Mouse (Mus musculus): ENCODE data around the gene Qsox2. TPM values are rescaled to one million over a fixed set of nuclear protein-coding genes. Genes with fewer than 3 reads are reported as not detected.
A peak's percentile ranks its signal among the peaks of the same experiment; 100 is the strongest.

Qsox2 gene
- 1 to 10 TPM; 5.9 to 7.6 TPM for total RNA-seq (2021)
- long read RNA-seq, experiment 1, partial matches to known transcripts = 10 of 14 reads
- long read RNA-seq, experiment 1, other reads (novel, unspliced or antisense) = 2 of 14 reads
- long read RNA-seq, experiment 2, transcript Qsox2-201 (13 exons, 2,559 nt) = major isoform, 5 of 13 reads
- long read RNA-seq, experiment 2, partial matches to known transcripts = 6 of 13 reads
- long read RNA-seq, experiment 2, other reads (novel, unspliced or antisense) = 2 of 13 reads

- DNase-seq = peak; percentile 94
These were observed at the start of gene Qsox2 for GRCm38 (mm10) chr2:26237290-26237782. Qsox2 (minus strand) TSS chr2:26237525.

DNA sequence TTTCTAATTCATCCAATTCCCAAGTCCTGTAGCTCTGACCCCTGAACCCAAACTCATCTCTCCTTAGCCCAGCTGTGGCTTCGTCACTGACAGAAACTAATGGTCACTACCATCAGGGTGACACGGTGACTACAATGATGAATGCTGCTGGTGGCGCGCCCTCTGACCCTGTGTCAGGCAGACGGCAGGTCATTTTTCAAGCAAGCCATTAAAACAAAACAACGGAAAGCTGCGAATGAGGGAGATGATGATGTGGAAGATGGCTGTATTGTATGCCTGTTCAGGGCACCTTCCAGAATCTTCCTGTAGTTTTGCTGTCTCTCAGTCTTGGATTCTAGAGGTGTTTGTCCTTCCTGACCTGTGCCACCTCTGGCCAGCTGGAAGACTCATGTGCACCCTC lies 49.1 kb upstream of the Qsox2 start:
- DNase-seq = no peak

- DNase-seq = peak; percentile 63
These were observed 48.5 kb upstream of the Qsox2 start for GRCm38 (mm10) chr2:26285804-26286203.

- DNase-seq = no peak
These were observed 43.3 kb upstream of the Qsox2 start for GRCm38 (mm10) chr2:26280594-26280993.

- no peak for DNase-seq
These were observed 42.4 kb upstream of the Qsox2 start for GRCm38 (mm10) chr2:26279712-26280111.

GRCm38 (mm10) chr2:26273611-26274010 lies 36.3 kb upstream of the Qsox2 start:
- peak; percentile 52 for DNase-seq

DNA sequence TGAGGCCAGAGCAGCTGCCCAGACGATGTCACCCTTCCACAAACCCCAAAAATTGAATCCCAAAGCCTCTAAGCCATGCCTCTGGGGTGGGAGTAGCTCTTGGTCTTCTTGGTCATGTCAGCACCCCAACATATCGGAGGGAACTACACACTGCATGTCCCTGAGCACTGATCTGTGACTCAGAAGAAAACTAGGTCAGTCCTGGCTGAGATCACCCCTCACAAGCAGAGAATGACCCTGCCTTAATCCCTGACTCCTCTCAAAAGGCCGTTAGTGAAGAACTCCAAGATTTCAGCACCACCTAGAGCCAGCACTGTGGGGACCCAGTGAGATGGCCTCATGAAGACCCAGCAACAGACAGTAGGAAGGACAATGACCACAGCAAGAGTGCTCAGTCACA lies 30.9 kb upstream of the Qsox2 start:
- DNase-seq = no peak

DNA sequence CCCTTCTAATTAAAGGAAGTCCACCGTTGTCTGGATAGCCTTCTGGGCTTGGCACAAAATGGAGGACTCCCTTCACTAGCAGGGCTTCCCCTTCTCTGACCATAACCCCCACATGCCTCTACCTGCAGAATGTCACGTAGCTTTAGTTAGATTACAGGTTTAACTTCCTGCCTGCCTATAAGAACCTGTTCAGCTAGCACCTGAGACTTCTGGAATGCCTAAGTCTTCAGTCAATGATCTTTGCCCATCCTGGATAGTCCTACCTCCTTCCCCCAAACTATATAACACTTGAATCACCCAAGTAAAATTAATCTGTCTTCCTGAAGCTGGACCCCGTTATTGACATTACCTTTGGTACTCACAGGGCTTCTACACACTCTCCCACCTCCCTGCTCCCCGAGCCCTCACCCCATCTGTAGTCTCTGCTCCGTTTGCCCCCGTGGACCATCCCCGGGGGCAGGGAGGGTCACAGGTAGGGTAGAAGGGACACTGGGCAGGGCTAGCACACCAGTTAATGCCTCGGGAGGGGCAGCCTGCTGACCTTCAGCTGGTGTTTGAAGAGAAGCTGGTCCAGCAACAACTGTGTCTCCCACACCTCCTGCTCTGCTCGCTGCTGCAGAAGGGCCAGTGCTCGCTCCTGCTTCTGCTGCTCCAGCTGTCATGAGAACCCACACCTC lies 28.9 kb upstream of the Qsox2 start:
- DNase-seq = no peak

GRCm38 (mm10) chr2:26265095-26265494 lies 27.8 kb upstream of the Qsox2 start:
- DNase-seq = peak; percentile 30

DNA sequence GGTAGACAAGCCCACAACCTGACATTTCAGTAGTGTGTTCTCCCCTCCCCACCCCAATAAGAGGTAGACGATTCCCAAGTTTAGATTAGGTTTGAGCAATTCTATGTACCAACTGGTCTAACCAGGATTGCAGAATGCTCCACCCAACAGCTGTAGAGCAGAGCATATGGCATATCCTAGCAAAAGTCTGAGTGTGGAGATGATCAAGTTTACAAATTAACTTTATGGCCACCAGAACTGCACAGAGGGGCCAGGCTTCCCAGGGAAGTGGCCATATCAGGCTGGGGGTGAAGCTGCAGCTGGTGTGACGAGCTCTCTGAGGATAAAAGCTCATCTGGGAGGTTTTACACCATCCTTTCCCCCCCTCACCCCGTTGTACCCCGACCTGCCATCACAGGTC lies 27.3 kb upstream of the Qsox2 start:
- DNase-seq = no peak

DNA sequence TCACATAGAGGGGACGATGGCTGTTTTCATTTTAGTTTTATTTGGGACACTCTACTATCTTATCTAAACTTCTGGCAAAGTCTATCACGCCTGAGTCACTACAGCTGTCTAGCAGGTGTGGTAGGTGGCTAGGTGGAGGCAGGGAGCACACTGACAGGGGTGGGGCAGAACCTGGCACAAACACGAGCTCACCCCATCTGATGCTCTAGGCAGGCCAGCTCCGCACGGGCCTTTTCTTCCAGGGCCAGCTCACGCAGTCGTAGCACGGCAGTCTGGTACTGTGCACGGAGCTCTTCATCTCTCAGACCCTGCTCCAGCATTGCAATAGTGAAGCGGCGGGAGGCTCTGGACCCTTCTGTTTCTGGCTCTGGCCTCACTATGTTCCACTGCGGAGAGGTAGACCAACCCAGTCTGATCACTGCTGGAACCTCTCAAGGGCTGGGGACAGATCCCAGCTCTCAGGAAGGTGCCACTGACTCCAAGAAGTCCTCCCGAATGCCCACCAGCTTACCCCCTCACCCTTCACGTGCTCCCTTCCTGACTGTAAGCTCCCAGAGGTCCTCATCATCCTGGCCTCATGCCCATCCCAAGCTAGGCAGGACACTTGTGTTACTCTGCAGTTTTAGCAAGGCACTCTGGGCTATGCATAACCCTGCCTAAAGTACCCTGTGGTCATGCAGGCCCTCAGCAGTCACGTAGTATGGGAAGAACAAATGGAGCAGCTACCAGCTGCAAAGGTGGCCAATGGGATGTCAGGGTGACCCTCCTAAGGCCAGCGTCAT lies 20.2 kb upstream of the Qsox2 start:
- DNase-seq = no peak

- no peak for DNase-seq
These were observed 17.5 kb upstream of the Qsox2 start for GRCm38 (mm10) chr2:26254816-26255215.

- no peak for DNase-seq
These were observed 15.3 kb upstream of the Qsox2 start for GRCm38 (mm10) chr2:26252514-26253206.

DNA sequence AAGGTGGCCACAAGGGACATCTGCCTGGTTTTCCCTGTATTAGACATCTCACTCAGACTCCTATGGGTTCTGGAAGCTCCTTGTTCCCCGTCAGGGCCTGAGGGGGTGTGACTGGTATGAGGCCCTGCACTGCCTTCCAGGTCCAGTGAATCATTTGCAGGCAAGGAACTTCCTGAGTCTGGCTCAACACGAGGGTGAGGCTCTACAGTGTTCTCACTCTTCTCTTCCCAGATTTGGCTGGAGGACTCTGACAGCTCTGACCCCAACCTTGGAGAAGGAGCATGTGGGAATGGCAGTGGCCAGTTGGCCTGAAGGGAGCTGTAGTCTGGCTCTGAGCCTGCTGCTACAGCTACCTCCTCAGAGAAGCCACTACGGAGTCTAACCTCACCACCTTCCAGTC lies 10.2 kb upstream of the Qsox2 start:
- no peak for DNase-seq

GRCm38 (mm10) chr2:26240841-26241240 lies 3.5 kb upstream of the Qsox2 start:
- DNase-seq = no peak

DNA sequence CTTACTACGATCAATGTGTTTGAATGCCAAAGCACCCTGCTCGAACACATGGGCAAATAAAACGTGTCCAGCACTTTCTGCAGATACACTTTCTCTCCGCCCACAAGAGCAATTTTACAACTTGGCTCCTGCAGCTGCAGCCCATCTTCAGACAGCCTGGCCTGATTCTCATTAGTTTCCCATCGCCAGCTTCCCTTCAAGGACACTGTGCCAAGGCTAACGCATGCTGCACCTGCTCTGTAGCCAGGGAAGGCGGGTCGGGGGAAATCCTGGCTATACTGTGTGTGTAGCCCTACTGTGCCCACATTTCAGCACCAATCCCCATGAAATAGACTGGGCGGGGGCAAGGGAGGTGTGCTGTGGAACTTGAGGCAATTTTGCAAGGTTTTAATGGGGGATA lies 3.0 kb upstream of the Qsox2 start:
- DNase-seq = no peak

DNA sequence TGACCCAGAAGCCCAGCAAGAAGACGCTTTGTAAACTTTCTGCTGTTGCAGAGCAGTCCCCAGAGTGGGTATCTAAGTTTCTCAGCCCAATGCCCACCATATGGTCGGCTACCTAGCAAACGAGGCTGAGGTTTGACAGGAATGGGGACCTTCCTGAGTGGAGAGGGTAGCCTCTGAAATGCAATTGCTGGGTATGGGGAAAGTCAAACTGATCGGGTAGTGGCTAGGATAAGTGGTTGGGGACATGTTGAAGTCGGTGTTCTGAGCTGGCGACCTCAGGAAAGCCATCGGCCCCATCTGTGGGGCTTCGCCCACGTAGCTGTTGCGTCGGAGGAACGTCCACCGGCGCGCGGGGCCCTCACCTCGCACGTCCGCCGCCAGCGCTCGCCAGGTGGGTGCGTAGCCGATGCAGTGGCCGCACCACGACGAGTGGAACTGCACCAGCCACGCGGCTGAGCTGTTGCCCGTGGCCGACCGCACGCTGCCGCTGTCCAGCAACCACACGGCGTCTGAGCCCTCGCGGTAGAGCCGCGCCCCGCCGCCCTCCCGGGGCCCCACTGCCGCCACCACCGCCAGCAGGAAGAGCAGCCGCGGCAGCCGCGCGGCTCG lies 540 bp downstream of the Qsox2 start:
- DNase-seq = no peak

- no peak for DNase-seq
These were observed 2.6 kb downstream of the Qsox2 start for GRCm38 (mm10) chr2:26234771-26235170.

GRCm38 (mm10) chr2:26234253-26234652 lies 3.1 kb downstream of the Qsox2 start:
- no peak for DNase-seq

- DNase-seq = no peak
These were observed 6.0 kb downstream of the Qsox2 start for GRCm38 (mm10) chr2:26231366-26231765.

DNA sequence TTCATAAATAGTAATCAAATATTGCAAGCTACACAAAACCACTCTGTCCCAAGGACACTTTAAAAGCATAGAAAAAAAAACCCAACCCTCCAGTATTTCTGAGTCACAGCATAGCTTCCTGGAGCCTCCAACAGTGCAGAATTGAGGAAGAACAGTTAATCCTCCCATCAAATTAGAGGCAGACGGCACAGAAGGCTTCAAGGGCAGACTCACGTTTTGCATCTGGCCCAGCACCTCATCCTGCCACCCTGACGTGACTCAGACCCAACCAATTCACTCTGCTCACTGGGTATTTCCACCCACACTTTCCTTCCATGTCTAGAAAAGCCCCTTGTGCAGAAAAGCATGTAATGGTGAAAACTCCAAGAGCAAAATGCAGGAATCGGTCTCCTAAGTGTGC lies 7.1 kb downstream of the Qsox2 start:
- no peak for DNase-seq

- no peak for DNase-seq
These were observed 9.5 kb downstream of the Qsox2 start for GRCm38 (mm10) chr2:26227788-26228187.

All from gastrocnemius, postnatal 10 days (tissue).